Mouse (Mus musculus) MEL (cell line): Measurements from ENCODE around the gene Sema3e. TPM values are rescaled to one million over a fixed set of nuclear protein-coding genes. Genes with fewer than 3 reads are reported as not detected.

ENCODE experiments used
- DNase-seq: peaks from one replicate; pipeline ENCODE4 v3.0.0; 2011; ENCODE audit warnings: low read depth, low spot score
- H3K27ac ChIP-seq: 2 replicates; pipeline ENCODE4 v1.5.1; 2012; ENCODE audit warnings: low read depth, mild to moderate bottlenecking, control low read depth, low read length, moderate library complexity; ENCODE audit not compliant: control insufficient read depth
- H3K27me3 ChIP-seq, 2 experiments: fragments of 150-350 bp in 1 of 2; sonication (generic) in 1 of 2; 2 replicates each; pipeline ENCODE4 v1.6.1; 2012; ENCODE audit warnings: low read length in 2 of 2, mild to moderate bottlenecking in 2 of 2, improper control_type of control experiment in 1 of 2, moderate library complexity in 1 of 2; ENCODE audit not compliant: insufficient read depth in 2 of 2, control insufficient read depth in 1 of 2
- H3K36me3 ChIP-seq, 2 experiments: 2 replicates each; pipeline ENCODE4 v1.6.1; 2012 to 2014; ENCODE audit warnings: low read length in 2 of 2, improper control_type of control experiment in 1 of 2, inconsistent platforms in 1 of 2, mild to moderate bottlenecking in 1 of 2; ENCODE audit not compliant: insufficient read depth in 2 of 2, control insufficient read depth in 1 of 2
- H3K4me1 ChIP-seq, 2 experiments: fragments of 150-350 bp in 1 of 2; sonication (generic) in 1 of 2; 2 replicates each; pipeline ENCODE4 v1.6.1; 2012; ENCODE audit warnings: low read length in 2 of 2, improper control_type of control experiment in 1 of 2, mild to moderate bottlenecking in 1 of 2; ENCODE audit not compliant: insufficient read depth in 2 of 2, control insufficient read depth in 1 of 2
- H3K4me3 ChIP-seq, 2 experiments: fragments of 150-350 bp in 1 of 2; sonication (generic) in 1 of 2; 2 replicates each; pipeline ENCODE4 v1.5.1; 2012; ENCODE audit warnings: low read depth in 2 of 2, low read length in 2 of 2, mild to moderate bottlenecking in 2 of 2, moderate library complexity in 2 of 2, control low read depth in 1 of 2, improper control_type of control experiment in 1 of 2; ENCODE audit not compliant: control insufficient read depth in 1 of 2, insufficient read depth in 1 of 2
- H3K79me2 ChIP-seq: 2 replicates; pipeline ENCODE4 v1.6.1; 2012; ENCODE audit warnings: mild to moderate bottlenecking, low read length, moderate library complexity; ENCODE audit not compliant: control insufficient read depth, poor library complexity, insufficient read depth
- H3K9ac ChIP-seq: 2 replicates; pipeline ENCODE4 v1.6.1; 2012; ENCODE audit warnings: low read depth, mild to moderate bottlenecking, control low read depth, low read length, moderate library complexity; ENCODE audit not compliant: control insufficient read depth, poor library complexity, severe bottlenecking
- H3K9me3 ChIP-seq: fragments of 150-350 bp; sonication (generic); replicated peaks from 2 replicates; pipeline ENCODE4 v1.6.1; 2012; ENCODE audit warnings: mild to moderate bottlenecking, low read length, improper control_type of control experiment, moderate library complexity; ENCODE audit not compliant: insufficient read depth
- CHD1 ChIP-seq: IDR thresholded peaks from 2 replicates; pipeline ENCODE4 v1.6.1; 2012; ENCODE audit warnings: low read depth, mild to moderate bottlenecking, inconsistent platforms, low read length, improper control_type of control experiment
- CHD2 ChIP-seq: IDR thresholded peaks from 2 replicates; pipeline ENCODE4 v1.6.1; 2011; ENCODE audit warnings: low read length, improper control_type of control experiment
- CTCF ChIP-seq, 3 experiments: IDR thresholded peaks in 2 of 3; conservative IDR thresholded peaks in 1 of 3; 2 replicates each; pipeline ENCODE4 v1.5.1; 2011 to 2012; ENCODE audit warnings: low read length in 3 of 3, low read depth in 2 of 3, mild to moderate bottlenecking in 2 of 3, improper control_type of control experiment in 1 of 3, inconsistent platforms in 1 of 3, mixed read lengths in 1 of 3, moderate library complexity in 1 of 3; ENCODE audit not compliant: control insufficient read depth in 1 of 3, insufficient read depth in 1 of 3, poor library complexity in 1 of 3, severe bottlenecking in 1 of 3
- E2F4 ChIP-seq: IDR thresholded peaks from 2 replicates; pipeline ENCODE4 v1.6.1; 2011; ENCODE audit warnings: low read depth, low read length, improper control_type of control experiment, borderline replicate concordance
- EP300 ChIP-seq, 2 experiments: IDR thresholded peaks; 2 replicates each; pipeline ENCODE4 v1.6.1; 2011; ENCODE audit warnings: improper control_type of control experiment in 2 of 2, low read length in 2 of 2, low read depth in 1 of 2, mild to moderate bottlenecking in 1 of 2
- MAX ChIP-seq: IDR thresholded peaks from 2 replicates; pipeline ENCODE4 v1.6.1; 2011; ENCODE audit warnings: low read length, improper control_type of control experiment
- MEF2A ChIP-seq: IDR thresholded peaks from 2 replicates; pipeline ENCODE4 v1.6.1; 2014; ENCODE audit warnings: low read depth, mild to moderate bottlenecking, inconsistent platforms, low read length, improper control_type of control experiment; ENCODE audit not compliant: poor library complexity, insufficient replicate concordance, severe bottlenecking; ENCODE audit errors: extremely low read depth
- MXI1 ChIP-seq: IDR thresholded peaks from 2 replicates; pipeline ENCODE4 v1.6.1; 2011; ENCODE audit warnings: mild to moderate bottlenecking, low read depth, low read length, improper control_type of control experiment
- NRF1 ChIP-seq: IDR thresholded peaks from 2 replicates; pipeline ENCODE4 v1.6.1; 2014; ENCODE audit warnings: low read depth, mild to moderate bottlenecking, inconsistent platforms, low read length, improper control_type of control experiment, moderate library complexity; ENCODE audit not compliant: poor library complexity, insufficient read depth, severe bottlenecking
- POLR2AphosphoS2 ChIP-seq: IDR thresholded peaks from 2 replicates; pipeline ENCODE4 v1.6.1; 2011; ENCODE audit warnings: low read length, improper control_type of control experiment
- RAD21 ChIP-seq: IDR thresholded peaks from 2 replicates; pipeline ENCODE4 v1.6.1; 2011; ENCODE audit warnings: mild to moderate bottlenecking, low read depth, low read length, improper control_type of control experiment
- TAL1 ChIP-seq: IDR thresholded peaks from 2 replicates; pipeline ENCODE4 v1.6.1; 2012; ENCODE audit warnings: mild to moderate bottlenecking, inconsistent platforms, low read length, moderate library complexity, mixed read lengths
- TBP ChIP-seq: IDR thresholded peaks from 2 replicates; pipeline ENCODE4 v1.8.0; 2011; ENCODE audit warnings: low read depth, low read length, improper control_type of control experiment
- USF1 ChIP-seq: IDR thresholded peaks from 2 replicates; pipeline ENCODE4 v1.6.1; 2014; ENCODE audit warnings: low read depth, mild to moderate bottlenecking, inconsistent platforms, low read length, improper control_type of control experiment, moderate library complexity
- ZC3H11A ChIP-seq: IDR thresholded peaks from 2 replicates; pipeline ENCODE4 v1.6.1; 2012; ENCODE audit warnings: low read depth, mild to moderate bottlenecking, inconsistent platforms, low read length, improper control_type of control experiment
- ZKSCAN1 ChIP-seq: IDR thresholded peaks from 2 replicates; pipeline ENCODE4 v1.6.1; 2012; ENCODE audit warnings: low read depth, mild to moderate bottlenecking, inconsistent platforms, low read length, improper control_type of control experiment, moderate library complexity
- ZMIZ1 ChIP-seq: IDR thresholded peaks from 2 replicates; pipeline ENCODE4 v1.6.1; 2012; ENCODE audit warnings: low read depth, mild to moderate bottlenecking, inconsistent platforms, low read length, improper control_type of control experiment, moderate library complexity
- ZNF384 ChIP-seq: IDR thresholded peaks from 2 replicates; pipeline ENCODE4 v1.6.1; 2012; ENCODE audit warnings: low read depth, mild to moderate bottlenecking, inconsistent platforms, low read length, improper control_type of control experiment
- polyA plus RNA-seq, 2 experiments: library from polyadenylated mRNA; stranded (reverse) in 1 of 2; unstranded in 1 of 2; fragments of >175 nt in 1 of 2; fragments of >200 nt in 1 of 2; gene quantifications; 2 replicates each; pipeline versions ENCODE4 v1.2.1 to v1.2.4; 2012; ENCODE audit warnings: low replicate concordance in 2 of 2, low read depth in 1 of 2; ENCODE audit not compliant: insufficient read length in 2 of 2, insufficient read depth in 1 of 2, missing spikeins in 1 of 2
- total RNA-seq: library from RNA; depleted of rRNA; stranded (reverse); fragments of 300-350 nt; gene quantifications from 2 replicates; pipeline ENCODE4 v1.2.3, GENCODE M21; 2012

Sema3e gene
- total and polyA plus RNA-seq, 3 experiments: not detected

DNA sequence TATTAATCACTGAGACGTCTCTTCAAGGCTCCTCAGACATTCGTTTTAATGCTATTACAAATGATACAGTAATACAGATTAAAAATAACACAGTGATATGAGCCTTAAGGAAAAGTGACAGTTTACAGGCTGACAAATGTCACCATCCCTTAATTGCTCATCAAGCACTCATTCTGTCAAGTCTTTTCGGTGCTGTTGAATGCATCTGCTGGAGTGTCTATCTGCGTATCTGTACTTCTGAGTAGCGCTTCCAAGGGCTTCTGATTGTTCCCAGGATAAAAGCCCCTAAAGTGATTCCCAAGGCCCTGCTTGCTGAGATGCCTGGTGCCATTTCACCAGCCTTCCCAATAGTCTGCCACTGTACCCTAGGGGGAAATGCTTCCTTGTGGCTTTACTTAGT lies 29.4 kb downstream of the Sema3e start (continued):
- no peak for TF ChIP-seq NRF1
- no peak for TF ChIP-seq RAD21

- Histone ChIP-seq H3K4me3 (no peak overlapping the region), H3K9me3 (no peaks in the 10 kb centered on the region), H3K27ac (no peak overlapping the region), H3K36me3 (no peaks in the 10 kb centered on the region), H3K4me1 (no peaks in the 10 kb centered on the region), H3K9ac (no peak overlapping the region), H3K27me3 (no peaks in the 10 kb centered on the region), H3K79me2 (no peaks in the 10 kb centered on the region)
- DNase-seq: no peak
- TF ChIP-seq CHD2 (no peak), MEF2A (no peak), MXI1 (no peak), CTCF (IDR thresholded peaks at IDR 0.05 in 2 of 3, conservative IDR thresholded peaks at IDR 0.05 in 1 of 3; ENCODE audit: control insufficient read depth in 1 of 3, insufficient read depth in 1 of 3, low read depth in 2 of 3, low read length in 3 of 3, poor library complexity in 1 of 3, severe bottlenecking in 1 of 3) (no peak), EP300 (IDR thresholded peaks at IDR 0.05; ENCODE audit: low read depth in 1 of 2, low read length in 2 of 2) (no peak), TBP (no peak), TAL1 (no peak), MAX (no peak), POLR2AphosphoS2 (no peak), CHD1 (no peak), ZC3H11A (no peak), ZMIZ1 (no peak), USF1 (no peak), NRF1 (no peak), ZKSCAN1 (no peak), ZNF384 (no peak)
Measured at GRCm38 (mm10) chr5:14059895-14060553, 34.9 kb downstream of the Sema3e start.

- Histone ChIP-seq H3K9me3 (no peaks in the 10 kb centered on the region), H3K27me3 (no peaks in the 10 kb centered on the region; a peak in 1 of 4 replicates), H3K36me3 (no peaks in the 10 kb centered on the region), H3K79me2 (no peaks in the 10 kb centered on the region), H3K4me1 (no peaks in the 10 kb centered on the region), H3K4me3 (no peak overlapping the region), H3K9ac (no peak overlapping the region), H3K27ac (no peak overlapping the region)
- no peak for TF ChIP-seq ZMIZ1
- TF ChIP-seq E2F4: no peak
- TF ChIP-seq EP300 (IDR thresholded peaks at IDR 0.05; ENCODE audit: low read depth in 1 of 2, low read length in 2 of 2): no peak
- DNase-seq: no peak
Measured at GRCm38 (mm10) chr5:14062918-14063481, 37.9 kb downstream of the Sema3e start.
